Mouse (Mus musculus) liver, embryonic 15.5 days (tissue): ENCODE measurements at regions not wholly inside any gene's neighbourhood (a gene's known extent, or its start where the extent isn't known, plus 50 kb on each side); places are given as distances from the start of the nearest gene placed in this dataset.

ENCODE experiments used
- ATAC-seq: fragments of 200-750 bp; cut with Nextera tagmentation; 2 replicates; pipeline ENCODE4 v1.8.0; 2017; ENCODE audit warnings: moderate number of reproducible peaks, mild to moderate bottlenecking, moderate library complexity; ENCODE audit not compliant: insufficient read depth
- H3K27ac ChIP-seq: fragments of 300-500 bp; sonication (generic); replicated peaks from 2 replicates; pipeline ENCODE4 v1.5.1; 2015; ENCODE audit warnings: mild to moderate bottlenecking, inconsistent platforms
- H3K27me3 ChIP-seq: fragments of 300-500 bp; sonication (generic); 2 replicates; pipeline ENCODE4 v1.6.1; 2015; ENCODE audit warnings: mild to moderate bottlenecking, inconsistent platforms
- H3K36me3 ChIP-seq: fragments of 300-500 bp; sonication (generic); replicated peaks from 2 replicates; pipeline ENCODE4 v1.6.1; 2015; ENCODE audit warnings: moderate library complexity, mild to moderate bottlenecking, inconsistent platforms
- H3K4me1 ChIP-seq: fragments of 300-500 bp; sonication (generic); replicated peaks from 2 replicates; pipeline ENCODE4 v1.6.1; 2015; ENCODE audit warnings: inconsistent platforms
- H3K4me2 ChIP-seq: fragments of 300-500 bp; sonication (generic); 2 replicates; pipeline ENCODE4 v1.6.1; 2015; ENCODE audit warnings: moderate library complexity, mild to moderate bottlenecking, inconsistent platforms
- H3K4me3 ChIP-seq: fragments of 300-500 bp; sonication (generic); replicated peaks from 2 replicates; pipeline ENCODE4 v1.5.1; 2015; ENCODE audit warnings: mild to moderate bottlenecking, inconsistent platforms
- H3K9ac ChIP-seq: fragments of 300-500 bp; sonication (generic); 2 replicates; pipeline ENCODE4 v1.6.1; 2015; ENCODE audit warnings: moderate library complexity, mild to moderate bottlenecking, inconsistent platforms
- H3K9me3 ChIP-seq: fragments of 300-500 bp; sonication (generic); replicated peaks from 2 replicates; pipeline ENCODE4 v1.6.1; 2016; ENCODE audit warnings: inconsistent platforms
- WGBS: fragments of 180-500 bp; shearing (Covaris S2); methylation state at CpG from one replicate; pipeline ENCODE4 v1.1.7; 2015; ENCODE audit warnings: mixed read lengths; ENCODE audit not compliant: insufficient replicate concordance; 5-methylcytosine and 5-hydroxymethylcytosine counted together

- ATAC-seq = no peak
- Histone ChIP-seq H3K4me1 (no peaks in the 10 kb centered on the region), H3K27me3 (no peaks in the 10 kb centered on the region), H3K4me2 (no peak overlapping the region), H3K9me3 (no peaks in the 10 kb centered on the region), H3K36me3 (no peaks in the 10 kb centered on the region), H3K9ac (no peak overlapping the region), H3K27ac (no peak overlapping the region), H3K4me3 (no peak overlapping the region)
- 69% methylated on average over 3 of the region's 3 CpGs for WGBS
These were observed 93.3 kb upstream of the Gm6657 start for GRCm38 (mm10) chr12:78100756-78101155.

GRCm38 (mm10) chr12:78109931-78110330, 84.1 kb upstream of the Gm6657 start:
- Histone ChIP-seq H3K4me2 (no peak overlapping the region), H3K27me3 (no peaks in the 10 kb centered on the region), H3K9ac (no peak overlapping the region), H3K4me3 (no peak overlapping the region), H3K9me3 (no peaks in the 10 kb centered on the region), H3K27ac (no peak overlapping the region), H3K36me3 (no peaks in the 10 kb centered on the region), H3K4me1 (no peaks in the 10 kb centered on the region)
- WGBS = 45% methylated on average over 1 of the region's 1 CpGs
- no peak for ATAC-seq

DNA sequence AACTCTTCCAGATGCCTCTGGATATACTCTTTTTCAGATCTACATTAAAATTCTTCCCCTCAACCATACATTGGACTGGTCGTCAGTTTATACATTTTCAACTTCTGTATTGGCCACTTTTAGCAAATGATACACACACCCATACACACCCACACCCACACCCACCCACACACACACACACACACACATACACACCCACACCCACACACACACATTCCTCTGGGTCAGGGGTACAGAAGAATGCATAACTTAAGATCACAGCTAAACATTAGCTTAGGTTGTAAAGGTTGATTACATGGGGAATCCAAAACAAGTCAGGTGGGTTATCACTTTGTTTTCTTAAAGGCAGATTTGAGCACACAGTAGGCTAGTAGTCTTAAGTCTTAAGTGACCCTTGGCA, 75.9 kb upstream of the Gm6657 start:
- H3K4me1 ChIP-seq = no peaks in the 10 kb centered on the region
- no peaks in the 10 kb centered on the region for H3K27me3 ChIP-seq
- WGBS = 51% methylated on average over 1 of the region's 1 CpGs
- H3K9me3 ChIP-seq = no peaks in the 10 kb centered on the region
- no peak overlapping the region for H3K4me3 ChIP-seq
- no peak overlapping the region for H3K4me2 ChIP-seq
- H3K36me3 ChIP-seq = no peaks in the 10 kb centered on the region
- no peak overlapping the region for H3K9ac ChIP-seq
- H3K27ac ChIP-seq = no peak overlapping the region
- ATAC-seq = no peak

DNA sequence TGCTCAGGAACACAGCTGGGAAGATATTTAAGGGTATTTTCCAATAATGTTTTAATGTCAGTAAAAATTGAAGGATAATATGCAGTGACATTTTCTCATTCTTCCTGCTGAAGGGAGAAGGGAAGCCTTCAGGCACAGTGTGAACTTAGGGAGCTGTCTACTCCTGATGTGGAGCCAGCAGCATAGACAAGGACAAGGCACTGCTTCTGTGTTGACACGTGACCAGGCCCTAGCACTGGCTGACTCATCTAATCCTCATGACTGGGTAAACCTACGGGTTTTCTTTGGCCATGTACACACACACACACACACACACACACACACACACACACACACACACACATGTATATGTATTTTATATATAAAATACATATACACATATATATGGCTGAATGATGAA, 74.8 kb upstream of the Gm6657 start:
- Histone ChIP-seq H3K9me3 (no peaks in the 10 kb centered on the region), H3K27me3 (no peaks in the 10 kb centered on the region), H3K36me3 (no peaks in the 10 kb centered on the region), H3K27ac (no peak overlapping the region), H3K4me1 (no peaks in the 10 kb centered on the region), H3K4me2 (no peak overlapping the region), H3K4me3 (no peak overlapping the region), H3K9ac (no peak overlapping the region)
- WGBS = 48% methylated on average over 2 of the region's 2 CpGs
- ATAC-seq = no peak

DNA sequence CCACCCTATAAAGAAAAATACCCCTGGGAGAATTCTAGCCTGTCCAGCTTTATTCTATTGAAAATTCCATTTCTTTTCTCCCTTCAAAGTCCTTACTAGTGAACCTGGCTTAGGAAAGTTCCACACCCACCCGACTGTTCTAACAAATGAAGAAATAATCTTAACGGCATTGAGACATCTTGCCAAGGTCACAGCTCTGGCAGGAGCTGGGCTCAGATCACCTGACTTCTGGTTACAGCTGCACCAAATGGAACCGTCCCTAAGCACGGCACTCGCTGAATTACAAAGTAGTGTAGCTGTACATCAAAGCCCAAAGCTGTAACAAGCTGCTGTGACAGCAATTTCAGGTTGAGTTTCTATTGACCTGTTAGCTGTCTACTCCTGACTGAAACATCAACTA, 74.2 kb upstream of the Gm6657 start:
- H3K9me3 ChIP-seq = no peaks in the 10 kb centered on the region
- H3K4me1 ChIP-seq = no peaks in the 10 kb centered on the region
- no peak for ATAC-seq
- H3K36me3 ChIP-seq = no peaks in the 10 kb centered on the region
- no peak overlapping the region for H3K4me2 ChIP-seq
- H3K27ac ChIP-seq = no peak overlapping the region
- H3K4me3 ChIP-seq = no peak overlapping the region
- H3K27me3 ChIP-seq = no peaks in the 10 kb centered on the region
- H3K9ac ChIP-seq = no peak overlapping the region
- WGBS = 59% methylated on average over 5 of the region's 5 CpGs

DNA sequence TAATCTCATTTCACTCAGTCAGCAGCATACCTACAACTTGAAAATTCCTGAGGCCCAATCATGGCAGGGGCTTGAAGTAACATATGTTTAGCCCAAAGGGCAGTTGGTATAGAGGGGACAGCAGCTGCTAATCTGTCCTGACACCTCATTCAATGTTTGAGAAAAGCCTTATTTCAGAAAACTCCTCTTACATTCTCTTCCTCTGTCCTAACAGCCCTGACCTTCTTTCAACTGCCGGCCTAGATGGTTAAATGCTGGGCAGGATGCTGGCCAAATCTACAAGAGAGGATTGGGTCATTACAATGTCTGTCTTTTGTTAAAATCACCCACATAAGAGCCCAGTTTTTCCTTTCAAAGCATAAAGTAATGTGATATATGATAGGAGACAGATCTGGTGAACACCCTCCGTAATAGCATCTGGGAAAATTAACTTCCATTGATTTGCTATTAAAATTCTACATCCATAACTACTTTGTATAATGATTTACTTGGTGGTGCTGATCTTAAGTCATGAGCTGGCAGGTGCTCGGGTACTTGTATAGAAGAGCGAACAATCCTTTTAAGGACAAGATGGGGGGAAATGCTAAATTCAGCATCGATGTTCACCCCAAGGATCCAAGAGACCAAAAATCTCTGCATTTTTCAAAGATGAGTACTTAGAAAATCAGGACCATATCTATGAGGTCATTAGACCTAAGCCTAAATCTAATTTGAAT, 64.8 kb upstream of the Gm6657 start:
- no peaks in the 10 kb centered on the region for H3K4me1 ChIP-seq
- no peak overlapping the region for H3K4me3 ChIP-seq
- no peaks in the 10 kb centered on the region for H3K27me3 ChIP-seq
- no peak for ATAC-seq
- no peak overlapping the region for H3K4me2 ChIP-seq
- no peak overlapping the region for H3K9ac ChIP-seq
- no peaks in the 10 kb centered on the region for H3K36me3 ChIP-seq
- H3K27ac ChIP-seq = no peak overlapping the region
- WGBS = 73% methylated on average over 5 of the region's 5 CpGs
- H3K9me3 ChIP-seq = no peaks in the 10 kb centered on the region

GRCm38 (mm10) chr12:78132016-78132797, 61.8 kb upstream of the Gm6657 start:
- H3K4me1 ChIP-seq = no peaks in the 10 kb centered on the region

GRCm38 (mm10) chr12:78133341-78133740, 60.7 kb upstream of the Gm6657 start:
- WGBS = 73% methylated on average over 9 of the region's 9 CpGs
- H3K27ac ChIP-seq = no peak overlapping the region
- H3K9me3 ChIP-seq = no peaks in the 10 kb centered on the region
- no peak overlapping the region for H3K4me2 ChIP-seq
- ATAC-seq = no peak
- H3K4me1 ChIP-seq = no peaks in the 10 kb centered on the region
- no peaks in the 10 kb centered on the region for H3K27me3 ChIP-seq
- no peaks in the 10 kb centered on the region for H3K36me3 ChIP-seq
- H3K9ac ChIP-seq = no peak overlapping the region
- no peak overlapping the region for H3K4me3 ChIP-seq

More at GRCm38 (mm10) chr12:78132016-78132797, 61.8 kb upstream of the Gm6657 start:
- no peaks in the 10 kb centered on the region for H3K36me3 ChIP-seq
- H3K27ac ChIP-seq = no peak overlapping the region
- H3K27me3 ChIP-seq = no peaks in the 10 kb centered on the region
- no peak for ATAC-seq
- no peak overlapping the region for H3K9ac ChIP-seq
- H3K9me3 ChIP-seq = no peaks in the 10 kb centered on the region
- no peak overlapping the region for H3K4me3 ChIP-seq
- no peak overlapping the region for H3K4me2 ChIP-seq
- WGBS = 42% methylated on average over 8 of the region's 8 CpGs

- H3K9ac ChIP-seq = no peak overlapping the region
- H3K4me1 ChIP-seq = no peaks in the 10 kb centered on the region
- no peak overlapping the region for H3K4me2 ChIP-seq
- H3K36me3 ChIP-seq = no peaks in the 10 kb centered on the region
- H3K4me3 ChIP-seq = no peak overlapping the region
- no peaks in the 10 kb centered on the region for H3K9me3 ChIP-seq
- 47% methylated on average over 4 of the region's 4 CpGs for WGBS
- H3K27me3 ChIP-seq = no peaks in the 10 kb centered on the region
- no peak for ATAC-seq
- no peak overlapping the region for H3K27ac ChIP-seq
These were observed 60.1 kb upstream of the Gm6657 start for GRCm38 (mm10) chr12:78133984-78134383.

DNA sequence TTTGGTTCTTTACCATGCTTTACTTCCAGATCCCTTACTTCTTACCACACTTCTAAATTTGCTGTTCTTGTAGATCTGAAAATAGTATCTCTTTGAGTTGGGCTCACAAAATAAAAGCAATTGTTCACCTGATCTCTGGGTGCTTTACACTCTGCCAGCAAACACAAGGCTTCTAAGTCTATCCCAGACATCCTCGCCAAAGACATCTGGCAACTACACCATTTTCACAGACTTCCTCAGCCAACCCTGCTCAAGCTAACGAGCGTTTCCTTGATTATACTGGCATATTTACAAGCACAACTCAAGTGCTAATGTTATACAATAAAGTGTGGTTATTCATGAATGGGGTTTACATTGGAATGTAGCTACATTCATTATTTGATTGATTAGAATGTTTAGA, 56.8 kb upstream of the Gm6657 start:
- no peak for ATAC-seq
- H3K27ac ChIP-seq = no peak overlapping the region
- H3K4me3 ChIP-seq = no peak overlapping the region
- H3K36me3 ChIP-seq = no peaks in the 10 kb centered on the region
- no peak overlapping the region for H3K9ac ChIP-seq
- H3K9me3 ChIP-seq = no peaks in the 10 kb centered on the region
- H3K4me2 ChIP-seq = no peak overlapping the region
- H3K4me1 ChIP-seq = no peaks in the 10 kb centered on the region
- no peaks in the 10 kb centered on the region for H3K27me3 ChIP-seq
- 49% methylated on average over 3 of the region's 3 CpGs for WGBS

DNA sequence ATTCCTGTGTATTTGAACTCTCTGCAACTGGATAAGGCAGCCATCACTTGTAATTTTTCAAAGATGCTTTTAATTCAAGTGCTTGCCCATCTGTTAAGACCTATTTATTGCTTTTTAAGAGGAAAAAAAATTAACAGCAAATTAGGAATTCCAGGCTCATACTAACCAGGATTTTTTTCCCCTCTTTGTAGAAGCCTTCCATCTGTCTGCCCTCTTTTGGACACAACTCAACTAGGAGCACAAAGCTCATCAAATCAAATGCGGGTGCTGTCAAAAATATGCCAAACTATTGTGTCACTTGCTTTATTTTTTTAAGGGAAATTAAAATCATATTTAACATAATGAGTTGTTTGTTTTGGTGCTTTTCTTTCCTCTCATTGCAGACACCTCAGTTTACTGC, 55.6 kb upstream of the Gm6657 start:
- ATAC-seq = no peak
- Histone ChIP-seq H3K27ac (no peak overlapping the region), H3K4me1 (no peaks in the 10 kb centered on the region), H3K4me2 (no peak overlapping the region), H3K9me3 (no peaks in the 10 kb centered on the region), H3K4me3 (no peak overlapping the region), H3K9ac (no peak overlapping the region), H3K27me3 (no peaks in the 10 kb centered on the region), H3K36me3 (no peaks in the 10 kb centered on the region)
- WGBS = 69% methylated on average over 1 of the region's 1 CpGs
